Mouse (Mus musculus): ENCODE results near the gene Dazap1.
"Not testable (repeated sequence)": the region's sequence is repeated elsewhere in the genome, so short reads cannot be mapped to it uniquely, and the experiment has no call there.

GRCm38 (mm10) chr10:80223137-80223536 is 38.1 kb upstream of the Dazap1 start:
- TF ChIP-seq POLR2A (IDR thresholded peaks at IDR 0.05; ENCODE audit: low read depth, low read length); CTCF (conservative IDR thresholded peaks at IDR 0.05; ENCODE audit: insufficient read depth, insufficient read length, low read depth, low read length): not testable (repeated sequence)

All from kidney, adult 2 months (tissue).